Mouse (Mus musculus): ENCODE data around the gene Smtn. TPM values are rescaled to one million over a fixed set of nuclear protein-coding genes. Genes with fewer than 3 reads are reported as not detected.

Gene Smtn
- polyA plus RNA-seq, 1 experiment from 2014 or later: 39.2 TPM

Other genes starting within 250 kb of the Smtn start
- gene Pik3ip1, start 210.2 kb downstream of the Smtn start, polyA plus RNA-seq (2016; fragmentation: Nextera tagmentation; extraction: Ambion mirVana): 17.3 TPM in 2 replicates
- 94.3 and 102 TPM in 2 replicates for gene Limk2, start 131.4 kb downstream of the Smtn start, polyA plus RNA-seq (2016; fragmentation: Nextera tagmentation; extraction: Ambion mirVana)
- 46.7 TPM in 2 replicates for gene Rnf185, start 88.2 kb downstream of the Smtn start, polyA plus RNA-seq (2016; fragmentation: Nextera tagmentation; extraction: Ambion mirVana)
- 0.67 and 0.98 TPM in 2 replicates for gene Pla2g3, start 52.3 kb downstream of the Smtn start, polyA plus RNA-seq (2016; fragmentation: Nextera tagmentation; extraction: Ambion mirVana)
- gene Inpp5j, start 35.8 kb downstream of the Smtn start, polyA plus RNA-seq (2016; fragmentation: Nextera tagmentation; extraction: Ambion mirVana): 0.38 and 0.68 TPM in 2 replicates
- 55.4 and 69.3 TPM in 2 replicates for gene Selenom, start 25.9 kb downstream of the Smtn start, polyA plus RNA-seq (2016; fragmentation: Nextera tagmentation; extraction: Ambion mirVana)
- 56.5 and 58.0 TPM in 2 replicates for gene Morc2a, start 108.6 kb upstream of the Smtn start, polyA plus RNA-seq (2016; fragmentation: Nextera tagmentation; extraction: Ambion mirVana)

Measured in midbrain, embryonic 12.5 days (tissue).